Mouse (Mus musculus): Measurements from ENCODE around the gene Sorl1.

Sorl1 gene

GRCm38 (mm10) chr9:42054339-42055272 lies 69.5 kb downstream of the Sorl1 start:
- no peak for DNase-seq (ENCODE audit: low read depth, low spot score)

- no peak for DNase-seq (ENCODE audit: low read depth, low spot score)
Measured at GRCm38 (mm10) chr9:42053591-42054190, 70.4 kb downstream of the Sorl1 start.

DNA sequence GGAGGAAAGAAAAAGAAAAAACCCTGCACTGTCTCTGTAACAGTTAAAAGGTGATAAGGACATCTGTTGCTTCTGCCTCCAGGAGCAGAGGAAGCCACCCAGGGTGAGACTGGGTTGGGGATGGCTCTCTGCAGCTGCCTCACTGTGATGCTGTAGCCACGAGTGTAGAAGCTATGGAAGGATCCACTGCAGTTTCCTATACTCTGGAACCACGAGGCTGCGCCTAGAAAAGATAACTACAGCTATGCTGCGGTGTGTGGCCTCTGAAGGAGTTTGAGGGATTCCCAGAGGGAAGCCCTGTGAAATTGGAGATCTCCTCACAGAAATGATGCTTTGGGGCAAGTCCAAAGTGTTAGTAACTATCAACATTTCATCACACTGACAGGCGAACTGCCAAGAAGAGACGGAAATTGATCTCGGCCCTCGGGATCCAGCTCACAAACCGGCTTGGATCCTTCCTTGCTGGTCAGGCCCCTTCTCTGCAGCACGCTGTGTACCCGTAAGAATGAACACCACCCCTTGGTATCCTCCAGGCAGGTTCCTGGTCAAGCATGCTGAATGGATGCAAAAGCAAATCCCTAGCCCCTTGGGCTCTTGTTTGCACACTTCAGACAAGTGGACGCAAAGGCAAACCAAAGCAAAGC lies 71.3 kb downstream of the Sorl1 start:
- DNase-seq (ENCODE audit: low read depth, low spot score): no peak

DNA sequence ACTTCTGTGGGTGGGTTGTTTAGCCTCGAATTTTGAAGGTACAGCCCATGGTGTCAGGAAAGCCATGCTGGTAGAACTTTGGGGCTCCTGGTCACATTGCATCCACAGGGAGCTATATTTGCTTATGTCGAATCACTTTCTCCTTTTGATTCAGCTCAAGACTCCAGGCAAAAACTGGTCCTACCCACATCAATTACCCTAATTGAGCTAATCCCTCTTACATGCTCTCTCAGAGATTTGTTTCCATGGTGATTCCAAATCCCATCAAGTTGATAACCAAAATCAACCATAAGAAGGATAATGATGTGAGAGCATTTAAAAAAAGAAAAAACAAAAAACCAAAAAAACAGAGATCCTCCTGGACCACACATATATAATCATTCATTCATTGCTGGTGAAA lies 75.6 kb downstream of the Sorl1 start:
- DNase-seq (ENCODE audit: low read depth, low spot score): peak; percentile 27

GRCm38 (mm10) chr9:42047786-42048185 lies 76.3 kb downstream of the Sorl1 start:
- DNase-seq (ENCODE audit: low read depth, low spot score): no peak

DNA sequence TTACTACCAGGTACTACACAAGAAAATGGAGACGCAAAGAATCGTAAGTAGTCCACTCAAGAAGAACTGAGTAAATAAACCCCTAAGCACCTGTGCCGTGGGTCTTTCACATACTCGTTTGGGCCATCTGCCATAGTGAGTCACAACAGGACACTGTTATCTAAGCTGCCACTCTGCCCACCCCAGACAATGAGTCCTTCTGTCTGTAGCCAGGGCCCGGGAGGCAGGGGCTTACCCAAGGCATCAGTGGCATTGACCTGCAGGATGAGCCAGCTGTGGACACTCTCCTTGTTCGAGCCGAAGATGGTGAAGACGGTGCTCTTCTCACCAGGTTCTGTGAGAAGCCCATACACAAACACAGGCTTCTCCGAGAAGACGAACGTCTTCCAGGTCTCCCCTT lies 77.8 kb downstream of the Sorl1 start:
- DNase-seq (ENCODE audit: low read depth, low spot score): no peak

DNA sequence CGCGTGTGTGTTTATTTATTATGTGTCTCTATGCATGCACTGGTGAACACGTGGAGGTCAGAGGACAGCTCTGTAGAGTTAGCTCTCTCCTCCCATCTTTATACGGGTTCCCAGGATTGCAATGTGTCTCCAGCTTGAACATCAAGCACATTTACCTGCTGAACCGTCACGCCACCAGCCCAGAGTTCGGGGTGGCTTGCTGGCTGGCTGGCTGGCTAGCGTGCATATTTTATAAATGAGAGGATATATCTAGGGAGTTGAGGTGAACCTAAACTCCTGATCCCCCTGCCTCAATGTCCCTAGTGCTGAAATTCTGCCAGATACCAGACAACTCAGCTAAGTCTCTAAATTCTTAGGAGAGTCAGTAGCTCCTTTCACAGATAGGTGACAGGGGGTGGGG lies 79.4 kb downstream of the Sorl1 start:
- no peak for DNase-seq (ENCODE audit: low read depth, low spot score)

DNA sequence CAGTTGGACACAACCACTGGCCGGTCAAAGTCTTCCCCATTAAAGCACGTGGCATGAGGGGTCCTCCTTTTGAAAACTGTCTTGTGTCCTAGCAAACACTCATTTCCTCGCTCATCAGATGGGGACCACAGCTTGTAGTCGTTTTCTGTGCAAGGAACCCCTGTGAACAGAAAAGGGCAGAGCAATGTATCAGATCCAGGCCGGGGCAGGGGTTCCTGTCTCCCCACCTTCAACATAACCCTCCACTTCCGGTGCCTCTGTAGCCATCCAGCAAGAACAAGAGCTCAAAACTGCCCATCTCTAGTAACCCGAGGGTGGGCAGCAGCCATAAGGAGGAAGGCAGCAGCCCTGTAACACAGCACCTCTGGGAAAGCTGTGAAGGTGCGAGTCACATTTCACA lies 80.2 kb downstream of the Sorl1 start:
- DNase-seq (ENCODE audit: low read depth, low spot score): no peak

GRCm38 (mm10) chr9:42039000-42039992 lies 84.8 kb downstream of the Sorl1 start:
- no peak for DNase-seq (ENCODE audit: low read depth, low spot score)

GRCm38 (mm10) chr9:42036885-42037284 lies 87.2 kb downstream of the Sorl1 start:
- no peak for DNase-seq (ENCODE audit: low read depth, low spot score)

- no peak for DNase-seq (ENCODE audit: low read depth, low spot score)
Measured at GRCm38 (mm10) chr9:42035995-42036394, 88.1 kb downstream of the Sorl1 start.

- no peak for DNase-seq (ENCODE audit: low read depth, low spot score)
Measured at GRCm38 (mm10) chr9:42035213-42035765, 88.8 kb downstream of the Sorl1 start.

DNA sequence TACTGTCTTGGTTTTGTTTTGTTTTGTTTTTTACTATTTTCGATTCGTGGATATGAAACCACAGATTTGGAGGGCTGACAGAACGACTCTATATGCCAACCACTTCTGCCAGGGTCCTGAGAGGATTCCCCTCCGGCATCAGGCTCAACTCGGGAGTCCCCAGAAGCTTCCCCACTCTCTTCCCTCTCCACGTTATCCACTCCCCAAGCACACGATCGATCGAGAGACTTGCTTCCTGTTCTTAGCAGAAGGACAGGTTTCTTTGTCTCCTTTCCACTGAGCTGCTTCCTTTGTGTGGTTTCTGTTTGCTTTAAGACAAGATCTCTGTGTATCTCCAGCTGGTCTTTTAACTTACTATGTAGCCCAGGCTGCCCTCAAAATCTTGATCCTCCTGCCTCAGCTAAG lies 90.0 kb downstream of the Sorl1 start:
- no peak for DNase-seq (ENCODE audit: low read depth, low spot score)

DNA sequence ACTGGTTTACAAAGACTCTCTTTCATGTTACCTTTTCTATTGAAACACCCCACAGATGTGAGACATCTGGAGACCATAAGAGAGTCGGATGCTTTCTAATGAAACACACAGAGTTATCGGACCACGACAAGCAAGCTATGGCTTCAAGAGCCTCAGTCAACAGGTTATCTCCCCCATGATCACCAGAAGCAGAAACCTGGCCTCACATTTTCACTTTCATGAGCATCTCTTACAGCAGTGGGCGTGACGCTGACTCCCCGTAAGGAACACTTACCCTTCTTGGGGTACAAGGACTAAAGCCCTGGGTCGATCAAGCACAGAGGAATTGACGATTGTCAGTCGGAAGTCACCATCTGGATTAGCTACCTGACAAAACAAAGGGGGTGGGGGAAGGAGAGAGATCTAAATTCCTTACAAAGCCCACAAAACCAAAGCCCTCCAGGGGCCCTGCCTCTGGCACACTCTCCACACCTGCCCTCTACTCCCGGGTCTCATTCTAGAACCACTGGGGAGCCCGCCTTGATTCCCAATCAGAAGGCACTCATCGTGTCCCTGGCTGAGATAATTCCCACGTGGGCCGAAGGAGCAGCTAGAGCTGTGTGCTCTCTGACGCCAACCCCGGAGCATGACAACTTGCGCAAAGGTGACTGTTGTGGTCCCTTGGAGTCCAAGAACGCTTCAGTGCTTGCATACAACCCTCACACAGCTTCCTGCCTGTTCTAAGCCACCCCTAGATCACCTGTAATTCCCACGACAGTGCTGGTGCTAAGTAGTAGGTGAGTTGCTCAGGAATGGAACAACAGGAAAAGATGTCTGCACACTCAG lies 90.6 kb downstream of the Sorl1 start:
- no peak for DNase-seq (ENCODE audit: low read depth, low spot score)

GRCm38 (mm10) chr9:42032419-42032818 lies 91.7 kb downstream of the Sorl1 start:
- DNase-seq (ENCODE audit: low read depth, low spot score): no peak

DNA sequence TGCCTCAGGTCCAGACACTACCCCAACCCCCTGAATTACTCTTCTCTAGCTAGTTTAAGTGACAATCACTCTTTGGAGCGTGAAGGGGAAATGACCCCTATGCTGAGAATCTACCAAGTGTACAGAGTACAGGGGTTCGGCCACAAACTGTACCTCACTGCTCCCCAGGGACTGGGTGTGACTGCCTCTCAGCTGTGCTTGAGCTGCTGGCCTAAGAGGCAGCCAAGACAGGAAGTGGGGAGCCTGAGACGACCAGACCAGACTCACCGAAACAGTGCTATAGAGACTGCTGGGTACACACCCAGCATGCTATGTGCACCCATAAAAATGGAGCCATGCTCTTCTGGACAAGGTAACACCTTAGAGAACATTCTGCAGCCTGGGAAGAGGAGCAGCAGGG lies 95.3 kb downstream of the Sorl1 start:
- DNase-seq (ENCODE audit: low read depth, low spot score): no peak

DNA sequence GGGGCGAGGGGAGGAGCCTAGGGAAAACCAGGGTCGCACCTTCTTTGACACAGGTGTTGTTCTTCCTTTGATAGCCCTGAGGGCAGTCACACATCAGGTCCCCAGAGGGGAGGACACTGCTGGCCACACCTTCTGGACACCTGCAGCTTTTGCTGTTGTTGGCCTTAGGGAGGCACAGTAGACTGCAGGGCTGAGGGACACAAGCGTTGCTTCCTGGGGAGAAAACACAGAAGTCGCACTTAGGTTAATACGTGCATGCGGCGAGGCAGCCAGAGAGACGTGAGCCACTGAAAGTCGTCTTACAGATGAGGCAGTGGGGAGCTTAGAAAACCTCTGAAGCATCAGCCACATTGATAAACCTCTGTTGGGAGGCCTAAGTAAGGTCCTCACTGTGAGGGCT lies 99.8 kb downstream of the Sorl1 start:
- no peak for DNase-seq (ENCODE audit: low read depth, low spot score)

- no peak for DNase-seq (ENCODE audit: low read depth, low spot score)
Measured at GRCm38 (mm10) chr9:42023383-42023782, 100.7 kb downstream of the Sorl1 start.

GRCm38 (mm10) chr9:42022318-42022717 lies 101.8 kb downstream of the Sorl1 start:
- no peak for DNase-seq (ENCODE audit: low read depth, low spot score)

Data from retina, postnatal 7 days (tissue).